Mouse (Mus musculus) layer of hippocampus, adult 9-10 months (tissue): ENCODE measurements at regions not wholly inside any gene's neighbourhood (a gene's known extent, or its start where the extent isn't known, plus 50 kb on each side); places are given as distances from the start of the nearest gene placed in this dataset.
"Not testable (repeated sequence)": the region's sequence is repeated elsewhere in the genome, so short reads cannot be mapped to it uniquely, and the experiment has no call there.

Experiments used
- DNase-seq: peaks from one replicate; pipeline ENCODE4 v3.0.0; 2022; ENCODE audit warnings: low spot score

- DNase-seq = no peak
Observed at GRCm38 (mm10) chr12:45594689-45595088, 520.2 kb upstream of the Stxbp6 start.

GRCm38 (mm10) chr12:45590191-45590590, 515.7 kb upstream of the Stxbp6 start:
- no peak for DNase-seq

- no peak for DNase-seq
Observed at GRCm38 (mm10) chr12:45585763-45586162, 511.3 kb upstream of the Stxbp6 start.

GRCm38 (mm10) chr12:45563325-45564030, 489.0 kb upstream of the Stxbp6 start:
- no peak for DNase-seq

- DNase-seq = no peak
Observed at GRCm38 (mm10) chr12:45562637-45563220, 488.2 kb upstream of the Stxbp6 start.

GRCm38 (mm10) chr12:45561889-45562288, 487.4 kb upstream of the Stxbp6 start:
- DNase-seq = no peak

- DNase-seq = no peak
Observed at GRCm38 (mm10) chr12:45561362-45561761, 486.9 kb upstream of the Stxbp6 start.

GRCm38 (mm10) chr12:45549906-45550305, 475.4 kb upstream of the Stxbp6 start:
- not testable (repeated sequence) for DNase-seq

- no peak for DNase-seq
Observed at GRCm38 (mm10) chr12:45519554-45519953, 445.0 kb upstream of the Stxbp6 start.

GRCm38 (mm10) chr12:45514459-45514858, 439.9 kb upstream of the Stxbp6 start:
- DNase-seq = no peak

GRCm38 (mm10) chr12:45507400-45507982, 433.0 kb upstream of the Stxbp6 start:
- no peak for DNase-seq

- no peak for DNase-seq
Observed at GRCm38 (mm10) chr12:45499834-45500233, 425.3 kb upstream of the Stxbp6 start.

- no peak for DNase-seq
Observed at GRCm38 (mm10) chr12:45498230-45498629, 423.7 kb upstream of the Stxbp6 start.

GRCm38 (mm10) chr12:45489029-45489428, 414.5 kb upstream of the Stxbp6 start:
- no peak for DNase-seq

- no peak for DNase-seq
Observed at GRCm38 (mm10) chr12:45476881-45477280, 402.4 kb upstream of the Stxbp6 start.

GRCm38 (mm10) chr12:45468093-45468492, 393.6 kb upstream of the Stxbp6 start:
- no peak for DNase-seq

GRCm38 (mm10) chr12:45467058-45467457, 392.5 kb upstream of the Stxbp6 start:
- peak; percentile 24 for DNase-seq

- DNase-seq = peak; percentile 46
Observed at GRCm38 (mm10) chr12:45466066-45466465, 391.6 kb upstream of the Stxbp6 start.

GRCm38 (mm10) chr12:45464952-45465351, 390.4 kb upstream of the Stxbp6 start:
- no peak for DNase-seq

- DNase-seq = not testable (repeated sequence)
Observed at GRCm38 (mm10) chr12:45458746-45459145, 384.2 kb upstream of the Stxbp6 start.

GRCm38 (mm10) chr12:45443512-45444190, 369.1 kb upstream of the Stxbp6 start:
- peak; percentile 20 for DNase-seq

- no peak for DNase-seq
Observed at GRCm38 (mm10) chr12:45442474-45442873, 368.0 kb upstream of the Stxbp6 start.

GRCm38 (mm10) chr12:45439745-45440144, 365.2 kb upstream of the Stxbp6 start:
- DNase-seq = no peak
